Mouse (Mus musculus): ENCODE results near the gene Rac1. TPM values are rescaled to one million over a fixed set of nuclear protein-coding genes. Genes with fewer than 3 reads are reported as not detected.
A peak's percentile ranks its signal among the peaks of the same experiment; 100 is the strongest.
"Not testable (repeated sequence)": the region's sequence is repeated elsewhere in the genome, so short reads cannot be mapped to it uniquely, and the experiment has no call there.

Rac1 gene
- 274 and 275 TPM in 2 replicates for polyA plus RNA-seq (2012; rRNA removed)

GRCm38 (mm10) chr5:143527486-143528307 lies at the start of gene Rac1:
Gene Rac1, minus strand, starts transcription at chr5:143528036.
- Histone ChIP-seq H3K4me3 (ENCODE audit: control insufficient read depth, insufficient read depth, low read length) (peak within 1 kb of the TSS; percentile 85), H3K36me3 (ENCODE audit: control insufficient read depth, insufficient read depth, low read length) (no peaks in the 10 kb centered on the region), H3K27ac (ENCODE audit: control insufficient read depth, insufficient read depth, low read length) (peak within 1 kb of the TSS; percentile 65), H3K4me1 (replicated peaks; ENCODE audit: control insufficient read depth, insufficient read depth, low read length) (peaks cover 16% of the 10 kb centered on the region), H3K27me3 (ENCODE audit: control insufficient read depth, insufficient read depth, low read length) (no peaks in the 10 kb centered on the region)
- WGBS, result under 1% methylated on average over 101 of the region's 105 CpGs
- peak; percentile 93 for DNase-seq
- TF ChIP-seq POLR2A (IDR thresholded peaks at IDR 0.05; ENCODE audit: control insufficient read depth, extremely low read depth, insufficient read depth, low read length, poor library complexity) (peak; percentile 74; the same call in 1 of the 2 replicates), CTCF (IDR thresholded peaks at IDR 0.05; ENCODE audit: borderline replicate concordance, control insufficient read depth, extremely low read depth, insufficient read depth, low read length, poor library complexity) (0 out of 2 replicates have a peak, but pooled peaks have one; percentile 27)

- DNase-seq, result no peak
- Histone ChIP-seq H3K27ac (ENCODE audit: control insufficient read depth, insufficient read depth, low read length) (no peak overlapping the region), H3K36me3 (ENCODE audit: control insufficient read depth, insufficient read depth, low read length) (no peaks in the 10 kb centered on the region), H3K27me3 (ENCODE audit: control insufficient read depth, insufficient read depth, low read length) (no peaks in the 10 kb centered on the region), H3K4me3 (ENCODE audit: control insufficient read depth, insufficient read depth, low read length) (no peak overlapping the region), H3K4me1 (replicated peaks; ENCODE audit: control insufficient read depth, insufficient read depth, low read length) (no peaks in the 10 kb centered on the region)
- TF ChIP-seq POLR2A (IDR thresholded peaks at IDR 0.05; ENCODE audit: control insufficient read depth, extremely low read depth, insufficient read depth, low read length, poor library complexity), result no peak
- TF ChIP-seq CTCF (IDR thresholded peaks at IDR 0.05; ENCODE audit: borderline replicate concordance, control insufficient read depth, extremely low read depth, insufficient read depth, low read length, poor library complexity), result no peak
- WGBS, result 88% methylated on average over 19 of the region's 19 CpGs
Observed at GRCm38 (mm10) chr5:143574261-143575178, 46.7 kb upstream of the Rac1 start.

DNA sequence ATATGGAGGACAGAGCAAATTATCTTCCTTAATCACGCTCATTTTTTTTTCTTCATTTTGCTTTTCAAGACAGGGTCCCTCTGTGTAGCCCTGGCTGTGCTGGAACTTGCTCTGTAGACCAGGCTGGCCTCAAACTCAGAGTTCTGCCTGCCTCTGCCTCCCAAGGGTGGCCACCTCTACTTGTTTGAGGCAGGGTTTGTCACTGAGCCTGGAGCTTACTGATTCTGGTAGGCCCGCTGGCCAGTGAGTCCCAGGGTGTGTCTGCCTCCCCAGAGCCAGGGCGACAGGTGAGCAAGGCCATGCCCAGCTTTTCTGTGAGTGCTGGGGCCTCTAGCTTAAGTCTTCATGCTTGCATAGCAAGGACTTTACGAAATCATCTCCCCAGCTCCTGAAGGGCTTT lies 45.2 kb upstream of the Rac1 start:
- WGBS, result 93% methylated on average over 4 of the region's 4 CpGs
- Histone ChIP-seq H3K4me3 (ENCODE audit: control insufficient read depth, insufficient read depth, low read length) (no peak overlapping the region), H3K36me3 (ENCODE audit: control insufficient read depth, insufficient read depth, low read length) (no peaks in the 10 kb centered on the region), H3K27ac (ENCODE audit: control insufficient read depth, insufficient read depth, low read length) (no peak overlapping the region), H3K4me1 (replicated peaks; ENCODE audit: control insufficient read depth, insufficient read depth, low read length) (no peaks in the 10 kb centered on the region), H3K27me3 (ENCODE audit: control insufficient read depth, insufficient read depth, low read length) (no peaks in the 10 kb centered on the region)
- TF ChIP-seq POLR2A (IDR thresholded peaks at IDR 0.05; ENCODE audit: control insufficient read depth, extremely low read depth, insufficient read depth, low read length, poor library complexity) (no peak), CTCF (IDR thresholded peaks at IDR 0.05; ENCODE audit: borderline replicate concordance, control insufficient read depth, extremely low read depth, insufficient read depth, low read length, poor library complexity) (no peak)
- DNase-seq, result no peak

DNA sequence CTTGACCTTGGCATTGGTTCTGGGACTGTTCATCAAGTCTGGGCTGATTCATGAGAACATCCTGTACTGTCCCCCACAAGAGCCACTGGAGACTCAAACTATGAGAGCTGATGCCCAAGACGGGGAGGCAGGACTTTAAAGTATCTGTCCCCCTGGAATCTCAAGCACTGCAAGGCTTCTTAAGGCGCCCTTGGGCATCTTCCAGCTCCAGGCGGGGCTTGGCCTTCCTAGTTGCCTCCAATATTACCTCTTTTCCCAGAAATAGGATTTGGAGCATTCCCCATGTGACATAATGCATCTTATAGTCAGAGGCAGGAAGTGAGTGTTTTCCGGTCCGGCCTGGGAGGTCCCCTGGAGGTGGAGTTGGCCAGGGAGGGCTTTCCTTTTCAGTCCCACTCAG lies 44.4 kb upstream of the Rac1 start:
- no peaks in the 10 kb centered on the region for H3K36me3 ChIP-seq (ENCODE audit: control insufficient read depth, insufficient read depth, low read length)
- H3K27me3 ChIP-seq (ENCODE audit: control insufficient read depth, insufficient read depth, low read length), result no peaks in the 10 kb centered on the region
- H3K4me3 ChIP-seq (ENCODE audit: control insufficient read depth, insufficient read depth, low read length), result no peak overlapping the region
- WGBS, result 91% methylated on average over 5 of the region's 5 CpGs
- DNase-seq, result no peak
- no peak overlapping the region for H3K27ac ChIP-seq (ENCODE audit: control insufficient read depth, insufficient read depth, low read length)
- no peak for TF ChIP-seq CTCF (IDR thresholded peaks at IDR 0.05; ENCODE audit: borderline replicate concordance, control insufficient read depth, extremely low read depth, insufficient read depth, low read length, poor library complexity)
- no peak for TF ChIP-seq POLR2A (IDR thresholded peaks at IDR 0.05; ENCODE audit: control insufficient read depth, extremely low read depth, insufficient read depth, low read length, poor library complexity)
- H3K4me1 ChIP-seq (replicated peaks; ENCODE audit: control insufficient read depth, insufficient read depth, low read length), result no peaks in the 10 kb centered on the region

GRCm38 (mm10) chr5:143567860-143568259 lies 40.0 kb upstream of the Rac1 start:
- Histone ChIP-seq H3K36me3 (ENCODE audit: control insufficient read depth, insufficient read depth, low read length) (no peaks in the 10 kb centered on the region), H3K4me1 (replicated peaks; ENCODE audit: control insufficient read depth, insufficient read depth, low read length) (no peaks in the 10 kb centered on the region), H3K27me3 (ENCODE audit: control insufficient read depth, insufficient read depth, low read length) (no peaks in the 10 kb centered on the region), H3K4me3 (ENCODE audit: control insufficient read depth, insufficient read depth, low read length) (no peak overlapping the region), H3K27ac (ENCODE audit: control insufficient read depth, insufficient read depth, low read length) (no peak overlapping the region)
- TF ChIP-seq POLR2A (IDR thresholded peaks at IDR 0.05; ENCODE audit: control insufficient read depth, extremely low read depth, insufficient read depth, low read length, poor library complexity) (no peak), CTCF (IDR thresholded peaks at IDR 0.05; ENCODE audit: borderline replicate concordance, control insufficient read depth, extremely low read depth, insufficient read depth, low read length, poor library complexity) (no peak)
- 15% methylated on average over 6 of the region's 6 CpGs for WGBS
- peak; percentile 77 for DNase-seq

DNA sequence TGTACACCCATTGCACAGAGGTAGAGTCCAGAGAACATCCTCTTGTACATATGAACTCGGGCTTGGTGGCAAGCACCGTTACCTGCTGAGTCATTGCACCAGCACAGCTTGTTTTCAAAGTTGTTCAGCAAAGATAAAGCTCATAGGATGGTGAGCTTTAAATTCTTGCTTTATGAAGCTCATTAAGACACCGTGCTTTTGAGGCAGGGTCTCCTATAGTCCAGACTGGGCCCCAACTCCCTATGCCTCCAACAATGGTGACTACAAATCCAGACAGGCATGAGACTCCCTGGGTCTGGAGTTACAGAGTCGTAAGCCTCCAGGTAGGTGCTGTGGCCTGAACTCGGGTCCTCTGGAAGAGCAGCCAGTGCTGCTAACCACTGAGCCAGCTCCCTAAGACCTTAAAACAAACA lies 39.4 kb upstream of the Rac1 start:
- no peak for DNase-seq
- H3K36me3 ChIP-seq (ENCODE audit: control insufficient read depth, insufficient read depth, low read length), result no peaks in the 10 kb centered on the region
- WGBS, result 56% methylated on average over 5 of the region's 5 CpGs
- no peaks in the 10 kb centered on the region for H3K4me1 ChIP-seq (replicated peaks; ENCODE audit: control insufficient read depth, insufficient read depth, low read length)
- H3K27ac ChIP-seq (ENCODE audit: control insufficient read depth, insufficient read depth, low read length), result no peak overlapping the region
- no peak overlapping the region for H3K4me3 ChIP-seq (ENCODE audit: control insufficient read depth, insufficient read depth, low read length)
- H3K27me3 ChIP-seq (ENCODE audit: control insufficient read depth, insufficient read depth, low read length), result no peaks in the 10 kb centered on the region
- no peak for TF ChIP-seq CTCF (IDR thresholded peaks at IDR 0.05; ENCODE audit: borderline replicate concordance, control insufficient read depth, extremely low read depth, insufficient read depth, low read length, poor library complexity)
- no peak for TF ChIP-seq POLR2A (IDR thresholded peaks at IDR 0.05; ENCODE audit: control insufficient read depth, extremely low read depth, insufficient read depth, low read length, poor library complexity)

DNA sequence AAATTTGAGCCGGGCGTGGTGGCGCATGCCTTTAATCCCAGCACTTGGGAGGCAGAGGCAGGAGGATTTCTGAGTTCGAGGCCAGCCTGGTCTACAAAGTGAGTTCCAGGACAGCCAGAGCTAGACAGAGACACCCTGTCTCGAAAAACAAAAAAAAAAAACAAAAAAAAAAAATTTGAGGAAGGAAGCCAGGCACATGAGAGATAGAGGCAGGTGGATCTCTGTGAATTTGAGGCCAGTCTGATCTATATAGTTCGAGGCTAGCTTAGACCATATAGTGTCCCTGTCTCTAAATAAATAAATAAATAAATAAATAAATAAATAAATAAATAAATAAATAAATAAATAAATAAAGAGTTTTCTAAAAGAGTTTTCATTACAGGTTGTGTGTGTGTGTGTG lies 39.0 kb upstream of the Rac1 start:
- not testable (repeated sequence) for H3K27ac ChIP-seq (ENCODE audit: control insufficient read depth, insufficient read depth, low read length); H3K4me3 ChIP-seq (ENCODE audit: control insufficient read depth, insufficient read depth, low read length); H3K4me1 ChIP-seq (replicated peaks; ENCODE audit: control insufficient read depth, insufficient read depth, low read length); DNase-seq; H3K27me3 ChIP-seq (ENCODE audit: control insufficient read depth, insufficient read depth, low read length); H3K36me3 ChIP-seq (ENCODE audit: control insufficient read depth, insufficient read depth, low read length)
- WGBS, result 73% methylated on average over 6 of the region's 6 CpGs

Measured in thymus, adult 2 months (tissue).